Mouse (Mus musculus): ENCODE results near the gene Elovl5. TPM values are rescaled to one million over a fixed set of nuclear protein-coding genes. Genes with fewer than 3 reads are reported as not detected.

Gene Elovl5
- polyA plus RNA-seq (2015; fragmentation: Illumina TruSeq; extraction: RNeasy Lipid Tissue Mini Kit (QIAGEN cat#74804); ENCODE audit: insufficient read depth, low replicate concordance), result 103 TPM

GRCm38 (mm10) chr9:77917074-77917621, at the start of gene Elovl5:
TSS of gene Elovl5 (plus strand) at chr9:77917364.

Other genes with a start within 250 kb of the Elovl5 start
- 47.7 TPM for gene Gclc, start 162.8 kb upstream of the Elovl5 start, polyA plus RNA-seq (2015; fragmentation: Illumina TruSeq; extraction: RNeasy Lipid Tissue Mini Kit (QIAGEN cat#74804); ENCODE audit: insufficient read depth, low replicate concordance)
- gene Gcm1, start 134.6 kb downstream of the Elovl5 start, polyA plus RNA-seq (2015; fragmentation: Illumina TruSeq; extraction: RNeasy Lipid Tissue Mini Kit (QIAGEN cat#74804); ENCODE audit: insufficient read depth, low replicate concordance), result not detected
- gene Fbxo9, start 191.7 kb downstream of the Elovl5 start, polyA plus RNA-seq (2015; fragmentation: Illumina TruSeq; extraction: RNeasy Lipid Tissue Mini Kit (QIAGEN cat#74804); ENCODE audit: insufficient read depth, low replicate concordance), result 73.0 TPM
- gene Ick, start 191.8 kb downstream of the Elovl5 start, polyA plus RNA-seq (2015; fragmentation: Illumina TruSeq; extraction: RNeasy Lipid Tissue Mini Kit (QIAGEN cat#74804); ENCODE audit: insufficient read depth, low replicate concordance), result 9.6 TPM

All from spleen, adult 10 weeks (tissue).